In the genomic region with DNA sequence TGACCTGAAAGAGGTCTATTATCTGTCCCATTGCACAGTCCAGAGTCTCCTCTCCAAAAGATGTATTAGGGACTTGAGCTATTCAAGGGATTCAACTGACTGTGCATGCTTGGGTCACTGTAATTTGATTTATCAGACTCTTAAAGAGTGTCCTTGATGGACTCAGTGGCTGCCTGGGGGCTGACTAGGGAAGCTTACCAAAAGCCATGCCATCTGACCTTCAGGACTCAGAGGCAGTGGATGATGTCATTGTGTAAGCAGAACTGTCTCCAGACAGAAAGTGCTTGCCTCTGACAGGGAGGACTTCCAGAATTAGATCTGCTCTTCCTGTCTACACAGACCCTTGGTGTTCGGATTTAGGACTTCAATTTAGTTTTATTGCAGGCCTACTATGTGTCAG, we compare ENCODE assay signal across 23 mouse cellular contexts.
A peak's percentile ranks its signal among the peaks of the same experiment; 100 is the strongest.
DNase-seq lines count a peak whose midpoint lies in the region; ATAC-seq and TF ChIP-seq lines count a peak whose summit lies in the region.
"Had no signal": no experiment of that assay in that cellular context is flagged by ENCODE, and none has a peak within 500 bp of the region (broad histone marks: within the 10 kb centered on the region; RNA-seq: fewer than 3 reads in every experiment).

No protein-coding gene starts in this region.

- H3K4me3 ChIP-seq in heart, embryonic 10.5 days: no peak overlapping the region
- H3K4me3 ChIP-seq in kidney, postnatal 0 days (replicated peaks; ENCODE audit: low read depth, low read length): no peak overlapping the region
- H3K4me3 ChIP-seq: embryonic facial prominence, embryonic 13.5 days; erythroblast, embryonic 14.5 days; forebrain, embryonic 13.5 days; limb, embryonic 12.5 days; liver, embryonic 13.5 days; midbrain, embryonic 15.5 days had no signal

- intact Hi-C loops in heart, postnatal 25 days (cut with DNase I): no loop called here

- no peak overlapping the region for H3K9ac ChIP-seq in kidney, postnatal 0 days (ENCODE audit: low read depth, low read length)
- H3K9ac ChIP-seq: embryonic facial prominence, embryonic 13.5 days; forebrain, embryonic 13.5 days; hindbrain, embryonic 14.5 days; limb, embryonic 12.5 days; liver, embryonic 13.5 days; midbrain, embryonic 15.5 days had no signal

- TF ChIP-seq CTCF in kidney, postnatal 0 days (IDR thresholded peaks at IDR 0.05; ENCODE audit: low read depth): no peak

- no peaks in the 10 kb centered on the region for H3K9me3 ChIP-seq in heart, embryonic 10.5 days
- H3K9me3 ChIP-seq in kidney, postnatal 0 days (replicated peaks; ENCODE audit: low read length): no peaks in the 10 kb centered on the region
- H3K9me3 ChIP-seq: embryonic facial prominence, embryonic 13.5 days; forebrain, embryonic 13.5 days; limb, embryonic 12.5 days; liver, embryonic 13.5 days; midbrain, embryonic 15.5 days had no signal

- ATAC-seq in kidney, postnatal 0 days (replicated peaks; ENCODE audit: low FRiP score, low read depth): no peak
- ATAC-seq: forebrain, embryonic 13.5 days; inflammation-experienced regulatory T-cells, adult 6 months; midbrain, embryonic 15.5 days had no signal

- H3K27ac ChIP-seq in heart, embryonic 10.5 days: no peak overlapping the region
- H3K27ac ChIP-seq in kidney, postnatal 0 days: no peak overlapping the region
- H3K27ac ChIP-seq: embryonic facial prominence, embryonic 13.5 days; forebrain, embryonic 13.5 days; hindbrain, embryonic 14.5 days; limb, embryonic 12.5 days; liver, embryonic 13.5 days; midbrain, embryonic 15.5 days had no signal

- DNase-seq in heart, embryonic 10.5 days (ENCODE audit: low spot score): peak; percentile 76
- no peak for DNase-seq in heart, postnatal 25 days (ENCODE audit: low spot score)
- peak; percentile 6 for DNase-seq in kidney, postnatal 0 days (ENCODE audit: low spot score)
- no peak for DNase-seq in kidney, adult 11 months
- DNase-seq in adrenal gland, postnatal 10 days: peak; percentile 23
- DNase-seq in embryo, embryonic 11 days: peak; percentile 32
- DNase-seq in gastrocnemius, adult 18-20 months (ENCODE audit: low spot score): no peak
- DNase-seq in gastrocnemius, postnatal 4 days (ENCODE audit: low spot score in 2 of 2): no peak
- DNase-seq: cerebellum, adult 11 months; cerebellum, adult 9-11 months; kidney, adult 2 months; kidney, postnatal 14 days; liver, embryonic 13.5 days; lung, adult 2 months; right cerebral cortex, postnatal 4 days; thymus, postnatal 14 days had no signal

- no peaks in the 10 kb centered on the region for H3K27me3 ChIP-seq in heart, embryonic 10.5 days (ENCODE audit: insufficient read depth, poor library complexity, severe bottlenecking)
- H3K27me3 ChIP-seq in kidney, postnatal 0 days (ENCODE audit: insufficient read depth, low read length): no peaks in the 10 kb centered on the region
- H3K27me3 ChIP-seq: embryonic facial prominence, embryonic 13.5 days; forebrain, embryonic 13.5 days; limb, embryonic 12.5 days; liver, embryonic 13.5 days; midbrain, embryonic 15.5 days had no signal

- 14% methylated on average over 1 of the region's 1 CpGs for WGBS in heart, embryonic 10.5 days
- WGBS in kidney, postnatal 0 days: 27% methylated on average over 1 of the region's 1 CpGs

- peaks cover 8% of the 10 kb centered on the region; the same call in 1 of the 2 replicates for H3K4me1 ChIP-seq in heart, embryonic 10.5 days
- no peaks in the 10 kb centered on the region for H3K4me1 ChIP-seq in kidney, postnatal 0 days (replicated peaks; ENCODE audit: insufficient read depth, low read length)
- H3K4me1 ChIP-seq: embryonic facial prominence, embryonic 13.5 days; forebrain, embryonic 13.5 days; limb, embryonic 12.5 days; liver, embryonic 13.5 days; midbrain, embryonic 15.5 days had no signal

- no peak overlapping the region for H3K4me2 ChIP-seq in kidney, postnatal 0 days (ENCODE audit: low read length)
- H3K4me2 ChIP-seq: embryonic facial prominence, embryonic 13.5 days; forebrain, embryonic 13.5 days; hindbrain, embryonic 14.5 days; limb, embryonic 12.5 days; liver, embryonic 13.5 days; midbrain, embryonic 15.5 days had no signal

- no peaks in the 10 kb centered on the region for H3K36me3 ChIP-seq in heart, embryonic 10.5 days
- no peaks in the 10 kb centered on the region for H3K36me3 ChIP-seq in kidney, postnatal 0 days (ENCODE audit: insufficient read depth, low read length)
- H3K36me3 ChIP-seq: embryonic facial prominence, embryonic 13.5 days; limb, embryonic 12.5 days; liver, embryonic 13.5 days; midbrain, embryonic 15.5 days had no signal

Comparison
In these comparisons a context has a peak if more than half of its experiments do, and no peak if none do; other contexts are left out.
1. DNase-seq: peak in heart, embryonic 10.5 days (single experiment), kidney, postnatal 0 days (single experiment), adrenal gland, postnatal 10 days (single experiment) and embryo, embryonic 11 days (single experiment); none in heart, postnatal 25 days (single experiment), kidney, adult 11 months (single experiment), gastrocnemius, adult 18-20 months (single experiment) and gastrocnemius, postnatal 4 days (0 of 2).